Mouse (Mus musculus) E14TG2a.4 (cell line): ENCODE data around the gene Uap1l1.

ENCODE experiments used
- CTCF ChIP-seq: conservative IDR thresholded peaks from 2 replicates; pipeline ENCODE4 v1.5.1; 2014; ENCODE audit warnings: low read length
- NANOG ChIP-seq: IDR thresholded peaks from 2 replicates; pipeline ENCODE4 v1.6.1; 2014; ENCODE audit warnings: borderline replicate concordance, low read length, mixed read lengths
- POU5F1 ChIP-seq: IDR thresholded peaks from 2 replicates; pipeline ENCODE4 v1.6.1; 2014; ENCODE audit warnings: low read length, borderline replicate concordance

- TF ChIP-seq CTCF (no peak), NANOG (no peak), POU5F1 (no peak)
Observed at GRCm38 (mm10) chr2:25348162-25348561, 17.3 kb downstream of the Uap1l1 start.
